Mouse (Mus musculus) left cerebral cortex, postnatal 14 days (tissue): Measurements from ENCODE around the gene Creb3. TPM values are rescaled to one million over a fixed set of nuclear protein-coding genes. Genes with fewer than 3 reads are reported as not detected.
"Not testable (repeated sequence)": the region's sequence is repeated elsewhere in the genome, so short reads cannot be mapped to it uniquely, and the experiment has no call there.

Experiments
- DNase-seq, 2 experiments: peaks; one replicate each; pipeline ENCODE4 v3.0.0; 2021 to 2022; ENCODE audit warnings: low spot score in 2 of 2, mixed read lengths in 1 of 2
- intact Hi-C: fragments of 180-260 bp; cut with DNase I; formaldehyde crosslinking; loops from one replicate; pipeline ENCODE4 v1.15.1; 2025
- total RNA-seq, 2 experiments: library from RNA; stranded (reverse); gene quantifications; 2 replicates each; pipeline ENCODE4 v1.2.3; 2021

The Creb3 gene
- total RNA-seq, 2 experiments from 2014 or later: 68.9 to 69.2 TPM

DNA sequence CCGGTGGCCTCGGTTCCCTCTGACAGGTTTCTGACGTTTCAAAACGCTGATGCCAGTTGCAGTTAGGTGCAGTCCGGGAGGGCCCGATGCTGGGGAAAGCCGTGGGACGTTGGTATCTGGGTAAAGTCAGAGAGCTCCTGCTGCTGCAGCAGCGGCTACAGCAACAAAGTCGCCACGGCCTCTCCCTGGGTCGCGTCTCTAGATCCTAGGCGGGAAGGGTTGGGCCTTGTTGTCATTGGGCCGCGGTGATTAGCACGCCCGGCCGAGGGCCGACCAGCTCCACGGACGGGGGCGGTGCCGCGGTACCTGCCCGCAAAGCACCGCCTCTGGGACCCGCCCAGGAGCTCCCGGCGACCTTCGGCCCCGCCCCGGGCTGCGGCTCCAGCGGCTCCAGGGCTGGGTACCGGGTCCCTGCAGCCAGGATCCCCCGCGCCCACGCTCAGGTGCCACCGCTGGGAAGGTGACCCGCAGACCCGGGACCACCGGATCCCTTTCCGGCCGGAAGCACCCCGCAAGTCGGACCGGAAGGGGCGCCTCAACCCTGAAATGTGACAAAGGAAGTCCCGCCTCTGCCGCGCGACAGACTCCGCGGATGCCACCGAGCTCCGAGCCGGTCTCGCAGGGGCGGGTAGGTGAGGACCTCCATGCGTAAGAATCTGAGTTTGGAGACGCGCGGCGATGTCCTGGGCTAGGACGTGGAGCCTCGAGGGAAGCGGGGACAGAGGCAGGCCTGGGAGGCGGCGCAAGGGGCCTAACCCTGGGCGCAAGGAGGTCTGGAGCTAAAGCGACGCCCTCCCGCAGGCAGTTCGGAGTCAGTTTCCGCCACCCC lies 16.5 kb downstream of the Creb3 start, which contains the start of the genes Rgp1 and Gba2:
Rgp1 (plus strand) TSS at position 340 of the 829 bp plus-strand sequence.
Gba2 (minus strand) TSS at position 498 of the 829 bp plus-strand sequence.
- intact Hi-C loops: no loop called here
- peak; percentile 60 to 83 for DNase-seq

DNA sequence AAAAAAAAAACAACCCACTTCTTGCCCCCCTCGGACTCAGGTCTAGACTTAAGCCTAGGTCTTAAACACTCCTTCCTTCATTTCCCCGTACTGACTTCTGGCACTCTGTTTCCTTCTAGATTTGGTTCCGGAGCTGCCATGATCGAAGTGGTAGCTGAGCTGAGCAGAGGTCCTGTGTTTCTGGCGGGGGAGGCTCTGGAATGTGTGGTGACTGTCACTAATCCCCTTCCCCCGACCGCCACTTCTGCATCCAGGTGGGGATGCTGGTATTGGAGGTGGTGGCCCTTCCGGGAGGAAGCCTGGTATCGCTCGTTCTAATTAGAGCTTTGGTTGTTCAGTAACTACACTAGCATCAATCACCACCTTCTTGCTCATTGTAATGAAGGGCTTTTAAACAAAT lies 17.1 kb downstream of the Creb3 start:
- intact Hi-C loops: no loop called here
- no peak for DNase-seq

DNA sequence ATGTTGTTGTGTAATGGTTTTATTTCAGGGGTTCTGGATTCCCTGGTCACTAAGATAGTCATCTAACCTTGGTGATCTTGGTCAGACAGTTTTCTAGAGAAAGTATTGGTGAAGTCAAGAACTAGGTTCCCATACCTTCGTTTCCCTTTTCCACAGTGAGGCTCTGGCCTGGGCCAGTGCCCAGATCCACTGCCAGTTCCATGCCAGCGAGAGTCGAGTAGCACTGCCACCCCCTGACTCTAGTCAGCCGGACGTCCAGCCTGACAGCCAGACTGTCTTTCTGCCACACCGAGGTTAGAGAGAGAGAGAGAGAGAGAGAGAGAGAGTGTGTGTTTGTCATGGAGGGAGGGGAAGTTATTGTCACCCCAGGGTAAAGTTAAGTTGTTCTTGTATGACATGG lies 17.6 kb downstream of the Creb3 start:
- intact Hi-C loops: no loop called here
- DNase-seq: no peak

DNA sequence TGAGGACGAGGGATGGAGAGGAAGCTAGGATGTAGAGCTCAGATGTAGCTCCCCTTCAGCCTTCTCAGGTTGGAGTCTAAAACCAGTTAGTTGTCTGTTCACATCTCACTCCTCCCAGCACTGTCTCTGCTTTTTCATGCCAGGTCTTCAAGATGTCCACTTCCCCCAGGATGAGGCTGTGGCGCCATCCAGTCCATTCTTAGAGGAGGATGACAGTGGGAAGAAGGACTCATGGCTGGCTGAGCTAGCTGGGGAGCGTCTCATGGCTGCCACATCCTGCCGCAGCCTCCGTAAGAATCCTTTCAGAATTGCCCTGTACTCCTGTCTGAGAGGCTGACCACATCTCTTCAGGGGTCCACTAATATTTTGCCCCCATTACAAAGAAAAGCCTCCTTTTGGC lies 18.6 kb downstream of the Creb3 start:
- no peak for DNase-seq
- intact Hi-C loops: no loop called here

DNA sequence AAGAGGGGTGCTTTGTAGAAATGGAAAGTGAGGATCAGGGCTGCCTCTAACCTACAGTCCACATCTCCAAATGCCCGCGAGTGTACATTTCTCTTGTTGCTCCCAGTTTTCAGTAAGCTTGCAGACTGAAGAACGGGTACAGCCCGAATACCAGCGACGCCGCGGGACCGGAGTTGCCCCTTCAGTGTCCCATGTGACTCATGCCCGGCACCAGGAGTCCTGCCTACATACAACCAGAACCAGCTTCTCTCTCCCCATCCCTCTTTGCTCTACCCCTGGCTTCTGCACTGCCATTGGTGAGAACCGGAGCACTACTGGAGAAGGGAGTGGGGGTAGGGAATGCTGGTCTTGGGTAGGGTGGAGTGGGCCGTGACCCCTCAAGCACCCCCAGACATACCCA lies 19.2 kb downstream of the Creb3 start:
- intact Hi-C loops: no loop called here
- no peak for DNase-seq

DNA sequence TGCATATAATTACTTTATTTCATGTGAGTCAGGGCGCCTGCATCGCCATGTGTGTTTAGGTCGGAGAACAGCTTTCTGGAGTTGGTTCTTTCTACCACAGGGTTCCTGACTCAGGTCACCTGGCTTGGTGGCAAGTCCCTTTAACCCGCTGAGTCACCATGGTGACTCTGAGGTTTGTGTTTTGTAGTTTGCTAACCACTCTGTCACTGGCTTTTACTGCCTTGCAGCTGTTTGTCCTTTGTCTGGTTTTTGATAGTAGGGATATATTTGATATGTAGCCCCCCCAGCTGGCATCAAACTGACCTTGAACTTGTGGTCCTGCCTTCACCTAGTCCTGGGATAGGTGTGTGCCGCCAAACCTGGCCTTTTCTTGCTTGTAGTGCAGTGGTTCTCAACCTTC lies 20.1 kb downstream of the Creb3 start:
- DNase-seq: no peak
- intact Hi-C loops: no loop called here

DNA sequence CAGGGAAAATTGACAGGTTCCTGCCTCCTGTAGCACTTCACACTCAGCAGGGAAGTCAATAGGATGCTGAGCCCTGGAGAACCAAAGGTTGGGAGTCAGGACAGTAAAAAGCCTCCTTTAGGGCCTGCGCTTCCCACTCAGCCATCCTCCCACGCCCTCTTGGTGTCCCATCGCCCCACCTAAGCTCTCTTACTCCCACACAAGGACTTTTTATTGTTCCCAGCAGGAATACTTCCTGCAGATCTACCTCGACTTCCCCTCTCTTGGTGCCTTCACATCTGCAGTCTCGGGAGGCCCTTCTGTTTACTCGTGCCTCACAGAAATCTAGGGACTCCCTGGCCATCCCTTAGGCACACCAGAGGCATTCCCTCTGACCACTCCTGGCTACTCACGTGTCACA lies 21.3 kb downstream of the Creb3 start:
- intact Hi-C loops: no loop called here
- DNase-seq: no peak

DNA sequence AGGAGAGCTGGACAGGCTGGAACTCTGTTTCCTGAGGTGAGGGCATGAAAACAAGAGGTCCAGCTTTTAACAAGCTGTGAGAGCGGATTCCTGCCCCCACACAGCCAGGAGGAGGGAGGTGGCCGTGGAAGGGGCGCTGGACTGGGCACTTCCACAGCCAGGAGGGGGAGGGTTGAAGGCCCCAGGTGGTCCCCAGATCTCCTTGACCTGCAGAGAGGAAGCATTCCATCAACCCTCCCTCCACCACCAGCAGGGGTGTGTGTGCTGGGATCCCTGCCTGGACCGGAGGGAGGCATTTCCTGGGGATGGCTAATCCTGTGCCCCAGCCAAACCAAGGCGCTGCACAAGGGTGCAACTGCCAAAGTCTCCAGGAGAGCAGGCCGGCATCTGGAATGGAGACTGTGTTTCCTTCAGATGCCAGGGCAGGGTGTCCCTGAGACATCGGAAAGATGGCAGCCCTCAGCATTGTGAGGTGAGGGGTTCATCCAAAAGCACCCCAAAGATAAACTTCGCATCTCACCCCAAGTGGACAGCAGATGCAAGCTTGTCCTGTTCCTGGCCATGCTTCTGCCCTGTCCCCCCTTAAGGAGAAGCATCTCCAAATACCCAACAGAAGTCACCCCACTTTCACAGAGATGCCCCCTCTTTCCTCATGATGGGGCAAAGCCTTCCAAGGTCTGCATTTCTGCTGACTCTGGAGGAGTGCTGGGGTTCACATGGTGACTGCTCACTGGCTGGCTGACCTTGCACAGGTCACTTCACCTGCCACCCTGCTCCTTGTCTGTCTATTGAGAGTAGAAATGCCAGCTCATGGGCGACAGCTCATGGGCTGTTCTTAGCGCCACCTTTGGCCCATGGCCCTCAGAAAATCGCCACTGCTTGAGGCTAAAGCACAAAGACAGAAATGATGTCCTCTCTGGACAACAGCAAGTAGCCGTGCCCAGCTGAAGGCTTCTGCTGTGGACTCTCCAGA lies 22.6 kb downstream of the Creb3 start, which contains the start of gene Msmp:
Msmp (minus strand) TSS at position 51 of the 973 bp plus-strand sequence.
- intact Hi-C loops: no loop called here
- DNase-seq: no peak

DNA sequence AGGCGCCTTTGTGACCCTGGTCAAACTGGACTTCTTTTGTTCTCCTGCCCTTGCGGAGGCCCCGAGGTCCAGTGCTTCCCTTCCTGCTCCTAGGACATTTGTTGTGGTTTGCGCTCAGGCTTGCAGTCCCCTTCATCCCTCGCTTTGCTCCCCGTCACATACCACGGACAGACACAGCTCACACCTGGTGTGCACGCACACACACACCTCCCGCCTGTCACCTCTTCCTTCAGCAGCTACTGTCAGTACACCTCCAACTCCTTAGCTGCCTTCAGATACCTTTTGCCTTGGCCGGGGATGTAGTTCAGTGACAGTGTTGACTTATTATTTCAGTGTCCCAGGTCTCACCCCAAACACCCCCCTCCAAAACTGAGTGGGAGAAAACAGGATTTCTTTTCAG lies 23.6 kb downstream of the Creb3 start:
- intact Hi-C loops: no loop called here
- no peak for DNase-seq

DNA sequence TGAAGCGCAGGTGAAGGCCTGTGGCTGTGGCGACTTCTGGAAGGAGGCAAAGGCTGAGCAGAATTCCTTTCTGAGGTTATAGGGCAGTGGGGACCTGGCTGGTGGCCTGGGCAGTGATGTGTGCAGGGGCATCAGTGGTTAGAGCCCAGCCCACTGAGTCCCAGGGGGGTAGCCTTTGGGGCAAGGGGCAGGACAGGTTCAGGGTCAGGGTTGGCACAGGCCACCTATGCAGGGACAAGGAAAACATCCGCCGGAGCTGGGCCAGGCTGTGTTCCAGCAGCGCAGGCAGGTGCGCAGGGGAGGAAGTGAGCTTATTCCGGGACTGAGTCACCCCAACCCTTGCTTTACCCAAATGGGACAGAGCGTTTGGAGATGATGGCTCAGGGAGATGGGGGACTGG lies 24.3 kb downstream of the Creb3 start:
- DNase-seq: no peak
- intact Hi-C loops: no loop called here

DNA sequence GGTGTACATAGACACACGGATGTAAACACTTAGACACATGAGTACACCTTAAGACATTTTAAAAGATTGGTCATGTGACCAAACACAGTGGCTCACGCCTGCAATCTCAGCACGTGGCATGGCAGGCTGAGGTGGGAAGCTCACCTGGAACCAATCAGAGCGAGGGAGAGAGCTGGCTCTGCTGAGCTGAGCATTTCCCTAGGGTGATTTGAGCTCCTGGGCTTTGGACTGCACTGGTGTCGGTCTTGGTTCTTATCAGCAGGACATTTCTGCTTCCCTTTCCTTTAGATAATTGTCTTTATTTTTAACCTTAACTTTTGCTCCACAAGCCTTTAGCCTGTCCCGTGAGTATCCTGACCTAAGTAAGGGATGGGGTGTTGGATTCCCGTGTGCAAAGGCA lies 25.5 kb downstream of the Creb3 start:
- intact Hi-C loops: no loop called here
- DNase-seq: no peak

DNA sequence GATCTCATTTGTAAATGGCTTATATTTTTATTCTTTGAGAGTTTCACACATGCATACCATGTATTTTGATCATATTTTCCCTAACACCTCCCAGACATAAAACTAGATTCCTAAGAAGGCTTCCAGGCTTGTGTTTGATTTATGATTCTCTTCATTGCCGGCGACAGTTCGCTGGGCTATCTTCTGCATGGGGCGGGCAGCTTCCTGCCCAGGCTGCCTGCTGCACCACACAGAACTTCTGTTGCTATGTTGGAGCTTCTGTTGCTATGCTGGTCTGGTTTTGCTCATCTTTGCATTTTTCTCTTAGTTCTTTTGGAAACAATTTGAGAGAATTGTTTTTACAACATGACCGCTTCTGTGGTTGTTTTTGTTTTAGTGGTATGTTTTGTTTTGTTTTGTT lies 29.4 kb downstream of the Creb3 start:
- DNase-seq: no peak
- intact Hi-C loops: no loop called here

DNA sequence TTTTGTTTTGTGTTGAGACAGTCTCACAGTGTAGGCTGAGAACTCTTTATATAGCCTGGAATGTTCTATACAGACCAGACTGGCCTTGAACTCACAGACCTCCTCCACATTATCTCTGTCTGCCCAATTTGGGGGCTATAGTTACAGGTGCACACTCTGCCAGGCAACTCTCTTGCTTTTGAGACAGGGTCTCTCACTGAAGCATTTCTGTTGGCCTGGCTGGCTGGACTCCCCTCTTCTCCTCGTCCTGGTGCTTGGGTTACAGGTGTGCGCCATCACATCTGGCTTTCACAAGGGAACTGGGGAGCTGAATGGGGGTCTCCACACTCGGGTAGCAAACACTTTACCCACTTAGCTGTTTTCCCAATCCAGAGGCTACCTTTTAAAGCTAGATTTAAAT lies 29.8 kb downstream of the Creb3 start:
- no peak for DNase-seq
- intact Hi-C loops: no loop called here

DNA sequence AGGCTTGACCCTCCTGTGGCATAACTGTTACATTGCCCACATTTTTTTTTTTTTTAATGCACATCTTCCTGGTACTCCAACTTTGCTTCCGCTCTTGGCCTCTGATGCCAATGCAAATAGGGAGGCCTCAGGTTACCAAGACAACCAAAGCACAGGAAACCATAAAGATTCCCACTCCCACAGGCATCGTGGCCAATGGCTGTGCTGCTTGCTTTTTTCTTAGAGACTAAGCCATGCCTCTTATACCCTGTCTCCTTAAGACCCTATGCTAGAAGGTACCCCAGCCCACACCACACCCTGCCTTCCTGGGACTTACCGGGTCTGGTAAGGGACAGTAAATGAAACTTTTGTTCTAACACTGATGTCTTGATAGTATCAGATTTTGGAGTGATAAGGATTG lies 31.3 kb downstream of the Creb3 start:
- intact Hi-C loops: no loop called here
- DNase-seq: no peak

DNA sequence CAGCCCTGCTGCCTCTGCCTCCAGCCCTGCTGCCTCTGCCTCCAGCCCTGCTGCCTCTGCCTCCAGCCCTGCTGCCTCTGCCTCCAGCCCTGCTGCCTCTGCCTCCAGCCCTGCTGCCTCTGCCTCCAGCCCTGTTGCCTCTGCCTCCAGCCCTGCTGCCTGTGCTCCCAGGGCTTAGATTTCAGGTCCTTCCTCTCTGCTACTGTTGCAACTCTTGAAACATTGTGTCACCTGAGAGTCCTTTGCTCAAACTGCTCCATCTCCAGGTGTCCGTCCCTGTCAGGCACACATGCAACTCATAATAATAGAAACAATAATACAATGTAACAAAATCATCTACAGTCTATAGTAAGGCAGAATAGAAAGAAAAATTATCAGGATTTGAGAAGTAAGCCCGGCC lies 34.5 kb downstream of the Creb3 start:
- intact Hi-C loops, DNase-seq: not testable (repeated sequence)

DNA sequence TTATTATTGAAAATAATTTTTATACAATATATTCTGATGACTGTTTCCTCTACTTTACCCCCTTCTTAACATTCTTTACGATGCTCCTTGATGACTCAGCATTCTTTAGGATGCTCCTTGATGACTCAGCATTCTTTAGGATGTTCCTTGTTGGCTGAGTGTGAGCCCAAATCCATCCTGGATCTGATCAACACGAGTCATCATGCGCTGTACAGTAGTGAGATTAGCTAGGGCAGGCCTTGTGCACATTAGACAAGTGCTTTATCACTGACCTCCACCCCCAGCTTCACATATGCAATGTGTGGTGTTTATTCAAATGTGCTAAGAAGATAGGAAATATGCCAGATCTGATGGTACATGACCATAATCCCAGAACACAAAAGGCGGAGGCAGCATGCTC lies 36.1 kb downstream of the Creb3 start:
- intact Hi-C loops: no loop called here
- DNase-seq: no peak

DNA sequence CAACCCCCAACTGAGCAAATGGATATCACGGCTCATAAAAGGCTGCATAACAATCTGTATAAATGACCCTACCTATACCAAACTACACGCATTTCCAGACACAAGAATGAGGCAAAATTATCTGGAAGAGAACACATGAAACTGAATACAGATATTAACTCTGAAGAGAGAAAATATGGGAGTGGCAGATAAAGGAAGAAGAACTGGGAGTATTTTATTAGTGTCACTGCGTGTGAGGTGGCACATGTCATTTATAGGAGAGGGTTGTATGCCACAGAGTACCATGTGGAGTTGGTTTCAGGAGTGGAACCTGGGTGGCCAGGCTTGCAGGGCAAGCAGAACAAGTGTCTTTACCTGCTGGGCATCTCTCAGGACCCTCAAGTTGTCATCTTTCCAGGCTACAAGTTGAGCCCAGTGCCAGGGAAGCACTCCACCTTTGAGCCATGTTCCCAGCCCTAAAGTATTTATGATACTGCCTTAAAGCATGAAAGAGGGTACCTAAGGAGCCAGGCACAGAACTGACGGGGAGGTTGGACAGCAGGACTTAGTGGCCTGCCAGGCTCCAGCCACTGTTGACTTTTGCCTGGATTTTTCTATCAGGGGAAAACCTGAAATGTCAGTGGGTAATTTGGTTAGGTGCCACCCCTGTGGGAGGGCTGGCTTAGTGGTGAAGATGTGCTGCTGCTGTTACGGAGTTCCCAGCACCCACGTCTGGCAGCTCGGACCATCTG lies 36.7 kb downstream of the Creb3 start:
- no peak for DNase-seq
- intact Hi-C loops: no loop called here

DNA sequence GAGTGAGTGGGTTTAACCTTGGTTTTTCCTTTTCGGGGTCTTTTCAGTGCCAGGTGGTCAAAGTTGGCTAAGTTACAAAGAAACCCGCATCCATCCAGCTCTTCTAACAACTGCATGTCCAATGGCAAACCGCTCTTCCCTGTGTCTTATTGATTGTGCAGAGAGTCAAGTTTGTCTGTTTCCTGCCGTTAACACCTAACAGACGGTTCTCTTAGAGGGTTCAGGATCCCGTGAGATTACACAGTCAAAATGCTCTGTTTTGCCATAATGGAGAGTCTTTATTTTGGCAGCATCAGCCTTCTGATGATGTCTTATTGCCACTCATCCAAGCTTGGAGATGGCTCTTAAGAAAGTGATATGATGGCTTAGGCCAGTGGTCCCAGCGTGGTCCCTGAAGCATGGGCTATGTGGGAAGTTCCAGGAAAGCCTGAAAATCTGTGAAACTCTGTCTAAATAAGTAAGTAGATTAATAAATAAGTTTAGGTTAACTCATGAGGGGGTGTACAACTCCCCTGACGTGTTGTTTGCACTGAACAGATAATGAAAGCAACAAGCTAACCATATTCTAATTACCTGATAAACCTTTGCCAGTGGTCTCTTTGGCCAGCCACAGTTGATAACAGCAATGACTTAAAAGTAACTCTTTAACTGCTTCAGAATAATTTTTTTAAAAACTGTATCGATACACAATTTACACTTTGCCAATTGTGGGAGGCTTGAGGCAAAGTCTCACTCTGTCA lies 38.2 kb downstream of the Creb3 start:
- DNase-seq: no peak
- intact Hi-C loops: no loop called here

DNA sequence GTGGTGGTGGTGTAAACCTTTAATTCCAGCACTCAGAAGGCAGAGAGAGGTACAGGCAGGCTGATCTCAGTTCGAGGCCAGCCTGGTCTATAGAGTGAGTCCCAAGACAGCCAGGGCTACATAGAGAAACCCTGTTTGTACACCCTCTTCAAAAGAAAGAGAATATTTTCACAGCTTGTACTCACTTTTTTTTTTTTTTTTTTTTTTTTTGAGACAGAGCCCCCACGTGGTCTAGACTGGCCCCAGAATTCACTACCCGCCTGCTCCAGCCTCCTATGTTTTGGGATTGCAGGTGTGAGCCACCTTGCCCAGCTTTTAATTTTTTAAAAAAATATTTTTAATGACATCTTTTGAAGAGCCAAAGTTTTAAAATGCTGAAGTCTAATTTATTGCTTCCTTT lies 42.0 kb downstream of the Creb3 start:
- no peak for DNase-seq
- intact Hi-C loops: no loop called here
